Mouse (Mus musculus): Measurements from ENCODE around the gene Hint2. TPM values are rescaled to one million over a fixed set of nuclear protein-coding genes. Genes with fewer than 3 reads are reported as not detected.

The Hint2 gene
- polyA plus RNA-seq (2015; fragmentation: Nextera tagmentation; extraction: Ambion mirVana) = 74.8 and 78.6 TPM in 2 replicates

GRCm38 (mm10) chr4:43656339-43657109, at the start of gene Hint2:
Gene Hint2, minus strand, starts transcription at chr4:43656466.
- Histone ChIP-seq H3K36me3 (peaks cover 10% of the 10 kb centered on the region), H3K27ac (peak within 1 kb of the TSS; percentile 94), H3K4me2 (peak within 1 kb of the TSS; percentile 65), H3K4me3 (peak within 1 kb of the TSS; percentile 80), H3K4me1 (replicated peaks) (peaks cover 31% of the 10 kb centered on the region), H3K27me3 (peaks cover 23% of the 10 kb centered on the region), H3K9me3 (no peaks in the 10 kb centered on the region), H3K9ac (peak within 1 kb of the TSS; percentile 89)
- ATAC-seq (ENCODE audit: low FRiP score) = peak; percentile 98
- 1% methylated on average over 34 of the region's 34 CpGs for WGBS

- Histone ChIP-seq H3K4me3 (no peak overlapping the region), H3K9me3 (no peaks in the 10 kb centered on the region), H3K36me3 (no peaks in the 10 kb centered on the region), H3K4me2 (no peak overlapping the region), H3K4me1 (replicated peaks) (no peaks in the 10 kb centered on the region; the same call in 1 of the 2 replicates), H3K9ac (no peak overlapping the region), H3K27me3 (peaks cover 5% of the 10 kb centered on the region; the same call in 1 of the 2 replicates), H3K27ac (no peak overlapping the region)
- no peak for ATAC-seq (ENCODE audit: low FRiP score)
- 85% methylated on average over 13 of the region's 13 CpGs for WGBS
Observed at GRCm38 (mm10) chr4:43705991-43706390, 49.7 kb upstream of the Hint2 start.

GRCm38 (mm10) chr4:43703851-43704250, 47.6 kb upstream of the Hint2 start:
- H3K27me3 ChIP-seq = peaks cover 5% of the 10 kb centered on the region; the same call in 1 of the 2 replicates
- no peak overlapping the region for H3K27ac ChIP-seq
- WGBS = 65% methylated on average over 8 of the region's 8 CpGs
- H3K4me2 ChIP-seq = no peak overlapping the region
- no peak for ATAC-seq (ENCODE audit: low FRiP score)
- no peaks in the 10 kb centered on the region for H3K9me3 ChIP-seq
- H3K4me1 ChIP-seq (replicated peaks) = no peaks in the 10 kb centered on the region; the same call in 1 of the 2 replicates
- no peak overlapping the region for H3K9ac ChIP-seq
- H3K4me3 ChIP-seq = no peak overlapping the region
- no peaks in the 10 kb centered on the region for H3K36me3 ChIP-seq

GRCm38 (mm10) chr4:43703439-43703838, 47.2 kb upstream of the Hint2 start:
- Histone ChIP-seq H3K4me1 (replicated peaks) (no peaks in the 10 kb centered on the region; the same call in 1 of the 2 replicates), H3K27me3 (peaks cover 5% of the 10 kb centered on the region; the same call in 1 of the 2 replicates), H3K27ac (no peak overlapping the region), H3K4me3 (no peak overlapping the region), H3K9ac (no peak overlapping the region), H3K4me2 (no peak overlapping the region), H3K9me3 (no peaks in the 10 kb centered on the region), H3K36me3 (no peaks in the 10 kb centered on the region)
- 80% methylated on average over 6 of the region's 6 CpGs for WGBS
- ATAC-seq (ENCODE audit: low FRiP score) = no peak

- Histone ChIP-seq H3K9ac (no peak within 1 kb of the TSS), H3K9me3 (no peaks in the 10 kb centered on the region), H3K4me3 (no peak within 1 kb of the TSS), H3K27ac (no peak within 1 kb of the TSS), H3K36me3 (no peaks in the 10 kb centered on the region), H3K4me2 (no peak within 1 kb of the TSS), H3K4me1 (replicated peaks) (no peaks in the 10 kb centered on the region; the same call in 1 of the 2 replicates), H3K27me3 (0 out of 2 replicates have a peak, but pooled peaks cover under 1% of the 10 kb centered on the region)
- WGBS = 93% methylated on average over 6 of the region's 6 CpGs
- no peak for ATAC-seq (ENCODE audit: low FRiP score)
Observed at GRCm38 (mm10) chr4:43700707-43701106, 44.4 kb upstream of the Hint2 start, which contains the start of gene Olfr70. Gene Olfr70, minus strand, starts transcription at chr4:43700807.

GRCm38 (mm10) chr4:43696561-43696960, 40.3 kb upstream of the Hint2 start:
- no peak overlapping the region for H3K27ac ChIP-seq
- H3K4me1 ChIP-seq (replicated peaks) = no peaks in the 10 kb centered on the region; the same call in 1 of the 2 replicates
- no peak overlapping the region for H3K4me3 ChIP-seq
- no peak for ATAC-seq (ENCODE audit: low FRiP score)
- peaks cover 6% of the 10 kb centered on the region; the same call in 1 of the 2 replicates for H3K36me3 ChIP-seq
- 90% methylated on average over 13 of the region's 13 CpGs for WGBS
- no peaks in the 10 kb centered on the region for H3K27me3 ChIP-seq
- no peaks in the 10 kb centered on the region for H3K9me3 ChIP-seq
- no peak overlapping the region for H3K4me2 ChIP-seq
- no peak overlapping the region for H3K9ac ChIP-seq

GRCm38 (mm10) chr4:43695249-43695671, 39.0 kb upstream of the Hint2 start:
- H3K4me2 ChIP-seq = no peak overlapping the region
- no peak overlapping the region for H3K9ac ChIP-seq
- peaks cover 16% of the 10 kb centered on the region for H3K36me3 ChIP-seq
- H3K27me3 ChIP-seq = no peaks in the 10 kb centered on the region
- no peaks in the 10 kb centered on the region for H3K9me3 ChIP-seq
- H3K4me1 ChIP-seq (replicated peaks) = no peaks in the 10 kb centered on the region; the same call in 1 of the 2 replicates
- no peak overlapping the region for H3K27ac ChIP-seq
- 34% methylated on average over 9 of the region's 9 CpGs for WGBS
- H3K4me3 ChIP-seq = no peak overlapping the region
- no peak for ATAC-seq (ENCODE audit: low FRiP score)

- ATAC-seq (ENCODE audit: low FRiP score) = no peak
- Histone ChIP-seq H3K4me2 (no peak overlapping the region), H3K27me3 (no peaks in the 10 kb centered on the region), H3K4me3 (no peak overlapping the region), H3K27ac (no peak overlapping the region), H3K9me3 (no peaks in the 10 kb centered on the region), H3K36me3 (peaks cover 22% of the 10 kb centered on the region), H3K4me1 (replicated peaks) (no peaks in the 10 kb centered on the region; the same call in 1 of the 2 replicates), H3K9ac (no peak overlapping the region)
- 79% methylated on average over 1 of the region's 1 CpGs for WGBS
Observed at GRCm38 (mm10) chr4:43694439-43695248, 38.4 kb upstream of the Hint2 start.

- Histone ChIP-seq H3K9me3 (no peaks in the 10 kb centered on the region), H3K27me3 (no peaks in the 10 kb centered on the region), H3K27ac (no peak overlapping the region), H3K9ac (no peak overlapping the region), H3K4me3 (no peak overlapping the region), H3K4me1 (replicated peaks) (no peaks in the 10 kb centered on the region; the same call in 1 of the 2 replicates), H3K4me2 (no peak overlapping the region), H3K36me3 (peaks cover 30% of the 10 kb centered on the region)
- 80% methylated on average over 5 of the region's 5 CpGs for WGBS
- no peak for ATAC-seq (ENCODE audit: low FRiP score)
Observed at GRCm38 (mm10) chr4:43693806-43694241, 37.6 kb upstream of the Hint2 start.

- H3K4me1 ChIP-seq (replicated peaks) = no peaks in the 10 kb centered on the region
- H3K36me3 ChIP-seq = peaks cover 55% of the 10 kb centered on the region
- no peak overlapping the region for H3K27ac ChIP-seq
- whole genome bisulfite sequencing = 87% methylated on average over 5 of the region's 5 CpGs
- H3K9me3 ChIP-seq = no peaks in the 10 kb centered on the region
- H3K4me2 ChIP-seq = no peak overlapping the region
- no peak overlapping the region for H3K4me3 ChIP-seq
- ATAC-seq (ENCODE audit: low FRiP score) = no peak
- no peak overlapping the region for H3K9ac ChIP-seq
- no peaks in the 10 kb centered on the region for H3K27me3 ChIP-seq
Observed at GRCm38 (mm10) chr4:43691026-43691425, 34.8 kb upstream of the Hint2 start.

GRCm38 (mm10) chr4:43690021-43690420, 33.8 kb upstream of the Hint2 start:
- Histone ChIP-seq H3K4me2 (no peak overlapping the region), H3K9me3 (no peaks in the 10 kb centered on the region), H3K27me3 (no peaks in the 10 kb centered on the region), H3K4me1 (replicated peaks) (no peaks in the 10 kb centered on the region), H3K27ac (no peak overlapping the region), H3K36me3 (peaks cover 65% of the 10 kb centered on the region), H3K9ac (no peak overlapping the region), H3K4me3 (no peak overlapping the region)
- 94% methylated on average over 17 of the region's 17 CpGs for WGBS
- no peak for ATAC-seq (ENCODE audit: low FRiP score)

- no peaks in the 10 kb centered on the region for H3K27me3 ChIP-seq
- no peak overlapping the region for H3K27ac ChIP-seq
- H3K36me3 ChIP-seq = peaks cover 97% of the 10 kb centered on the region
- no peak overlapping the region for H3K4me3 ChIP-seq
- ATAC-seq (ENCODE audit: low FRiP score) = no peak
- WGBS = 87% methylated on average over 7 of the region's 7 CpGs
- H3K4me1 ChIP-seq (replicated peaks) = no peaks in the 10 kb centered on the region
- H3K9ac ChIP-seq = no peak overlapping the region
- H3K9me3 ChIP-seq = no peaks in the 10 kb centered on the region
- H3K4me2 ChIP-seq = no peak overlapping the region
Observed at GRCm38 (mm10) chr4:43679416-43680043, 23.3 kb upstream of the Hint2 start.

All from hindbrain, embryonic 13.5 days (tissue).